Mouse (Mus musculus) intestine, postnatal 0 days (tissue): ENCODE results near the gene Micu1. TPM values are rescaled to one million over a fixed set of nuclear protein-coding genes. Genes with fewer than 3 reads are reported as not detected.
"Not testable (repeated sequence)": the region's sequence is repeated elsewhere in the genome, so short reads cannot be mapped to it uniquely, and the experiment has no call there.

ENCODE experiments used
- ATAC-seq: fragments of 200-750 bp; cut with Nextera tagmentation; 2 replicates; pipeline ENCODE4 v1.8.0; 2017; ENCODE audit warnings: mild to moderate bottlenecking, moderate TSS enrichment, moderate library complexity
- H3K27ac ChIP-seq: fragments of 300-500 bp; sonication (generic); 2 replicates; pipeline ENCODE4 v1.5.1; 2014; ENCODE audit warnings: mild to moderate bottlenecking, low read depth, low read length, moderate library complexity
- H3K27me3 ChIP-seq: fragments of 300-500 bp; sonication (generic); replicated peaks from 2 replicates; pipeline ENCODE4 v1.6.1; 2014; ENCODE audit warnings: low read length, mixed read lengths; ENCODE audit not compliant: control insufficient read depth, insufficient read depth
- H3K36me3 ChIP-seq: fragments of 300-500 bp; sonication (generic); 2 replicates; pipeline ENCODE4 v1.6.1; 2014; ENCODE audit warnings: mild to moderate bottlenecking, moderate library complexity; ENCODE audit not compliant: control insufficient read depth, insufficient read depth
- H3K4me1 ChIP-seq: fragments of 300-500 bp; sonication (generic); replicated peaks from 2 replicates; pipeline ENCODE4 v1.6.1; 2014; ENCODE audit warnings: antibody characterized with exemption, low read length, mixed read lengths; ENCODE audit not compliant: control insufficient read depth, insufficient read depth
- H3K4me2 ChIP-seq: fragments of 300-500 bp; sonication (generic); replicated peaks from 2 replicates; pipeline ENCODE4 v1.6.1; 2014; ENCODE audit warnings: low read depth, mild to moderate bottlenecking, moderate library complexity
- H3K4me3 ChIP-seq: fragments of 300-500 bp; sonication (generic); 2 replicates; pipeline ENCODE4 v1.5.1; 2014; ENCODE audit warnings: low read depth, low read length
- H3K9ac ChIP-seq: fragments of 300-500 bp; sonication (generic); 2 replicates; pipeline ENCODE4 v1.6.1; 2014; ENCODE audit warnings: mild to moderate bottlenecking, low read depth, low read length
- H3K9me3 ChIP-seq: fragments of 300-500 bp; sonication (generic); 2 replicates; pipeline ENCODE4 v1.6.1; 2016; ENCODE audit warnings: mixed run types; ENCODE audit not compliant: control insufficient read depth
- CTCF ChIP-seq: sonication (generic); IDR thresholded peaks from 2 replicates; pipeline ENCODE4 v1.5.1; 2016; ENCODE audit warnings: low read depth, mild to moderate bottlenecking, control low read depth, antibody characterized with exemption, moderate library complexity
- WGBS: fragments of 180-500 bp; shearing (Covaris S2); extraction: QIAGEN DNeasy Blood & Tissue Kit; methylation state at CpG from one replicate; pipeline ENCODE4 v1.1.7; 2014; 5-methylcytosine and 5-hydroxymethylcytosine counted together
- polyA plus RNA-seq: library from polyadenylated mRNA; unstranded; fragments of >200 nt; fragmentation: Nextera tagmentation; extraction: Ambion mirVana; gene quantifications from 2 replicates; pipeline ENCODE4 v1.2.1, GENCODE M21; 2015

Gene Micu1
- polyA plus RNA-seq, 1 experiment from 2014 or later, result 57.8 TPM

DNA sequence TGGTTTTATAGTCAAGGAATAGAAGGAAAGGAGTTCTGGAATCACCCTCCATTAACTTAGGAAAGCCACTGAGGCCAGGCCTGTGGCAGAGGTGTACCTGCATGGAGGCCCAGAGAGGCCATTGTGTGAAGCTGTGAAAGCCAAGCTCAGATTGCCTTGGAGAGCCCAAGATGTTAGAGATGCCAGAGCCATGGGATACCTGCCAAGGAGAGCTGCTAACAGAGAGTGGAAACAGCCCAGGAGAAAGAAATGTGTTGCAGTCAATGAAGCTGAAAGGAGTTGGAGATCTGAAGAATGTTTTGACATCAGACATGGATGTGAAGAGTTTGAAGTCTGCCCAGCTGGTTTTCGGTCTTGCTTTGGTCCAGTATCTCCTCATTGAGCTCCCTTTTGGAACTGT, 24.4 kb upstream of the Micu1 start:
- Histone ChIP-seq H3K9ac (no peak overlapping the region), H3K27me3 (no peaks in the 10 kb centered on the region), H3K36me3 (no peaks in the 10 kb centered on the region; the same call in 1 of the 2 replicates), H3K27ac (no peak overlapping the region), H3K9me3 (0 out of 2 replicates have a peak, but pooled peaks cover 4% of the 10 kb centered on the region), H3K4me3 (no peak overlapping the region), H3K4me2 (no peak overlapping the region), H3K4me1 (no peaks in the 10 kb centered on the region)
- no peak for ATAC-seq
- TF ChIP-seq CTCF, result no peak
- WGBS, result 92% methylated on average over 1 of the region's 1 CpGs

DNA sequence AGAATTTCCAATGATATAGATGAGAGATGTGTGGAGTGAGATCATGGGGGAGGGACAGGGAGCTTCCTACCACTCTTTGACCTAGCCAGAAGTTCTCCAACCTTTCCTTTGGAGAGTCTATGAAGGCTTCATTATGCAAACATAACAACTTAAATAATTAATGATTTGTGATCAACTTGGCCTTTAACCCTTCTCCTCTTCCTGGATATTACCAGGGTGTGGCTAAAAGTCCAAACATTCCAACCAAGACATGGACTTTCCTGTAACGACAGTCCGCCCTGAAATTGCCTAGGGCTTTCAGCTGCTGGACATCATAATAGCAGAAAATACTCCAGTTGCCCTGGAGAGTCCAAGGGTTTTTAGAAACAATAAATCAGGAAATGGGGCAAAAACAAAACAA, 23.1 kb upstream of the Micu1 start:
- H3K27me3 ChIP-seq, result no peaks in the 10 kb centered on the region
- peak; percentile 75 for ATAC-seq

DNA sequence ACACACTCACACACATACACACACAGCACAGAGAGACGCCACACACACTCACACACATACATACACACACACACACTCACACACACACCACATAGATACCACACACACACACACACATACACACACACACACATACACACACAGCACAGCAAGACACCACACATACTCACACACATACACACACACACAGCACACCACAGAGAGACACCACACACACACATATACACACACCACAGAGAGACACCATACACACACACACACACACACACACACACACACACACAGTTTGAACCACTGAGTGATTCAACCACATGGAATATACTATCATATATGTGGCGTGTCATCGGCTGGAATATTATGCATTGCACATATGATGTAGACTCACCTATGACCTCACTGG, 16.7 kb upstream of the Micu1 start:
- H3K4me1 ChIP-seq, H3K9ac ChIP-seq, H3K4me3 ChIP-seq, H3K36me3 ChIP-seq, H3K27ac ChIP-seq, H3K4me2 ChIP-seq, H3K9me3 ChIP-seq, H3K27me3 ChIP-seq: not testable (repeated sequence)
- 0 out of 2 replicates have a peak, but pooled peaks have one; percentile 14 for ATAC-seq
- 89% methylated on average over 3 of the region's 3 CpGs for WGBS

More for the DNA sequence above, 23.1 kb upstream of the Micu1 start:
- no peaks in the 10 kb centered on the region; the same call in 1 of the 2 replicates for H3K36me3 ChIP-seq
- no peak overlapping the region for H3K9ac ChIP-seq
- H3K9me3 ChIP-seq, result 0 out of 2 replicates have a peak, but pooled peaks cover 4% of the 10 kb centered on the region
- 0 out of 2 replicates have a peak overlapping the region, but pooled peaks have one; percentile 27 for H3K4me2 ChIP-seq
- H3K4me3 ChIP-seq, result no peak overlapping the region
- H3K4me1 ChIP-seq, result no peaks in the 10 kb centered on the region
- TF ChIP-seq CTCF, result no peak
- 32% methylated on average over 2 of the region's 2 CpGs for WGBS
- H3K27ac ChIP-seq, result peak overlapping the region; percentile 50; the same call in 1 of the 2 replicates

DNA sequence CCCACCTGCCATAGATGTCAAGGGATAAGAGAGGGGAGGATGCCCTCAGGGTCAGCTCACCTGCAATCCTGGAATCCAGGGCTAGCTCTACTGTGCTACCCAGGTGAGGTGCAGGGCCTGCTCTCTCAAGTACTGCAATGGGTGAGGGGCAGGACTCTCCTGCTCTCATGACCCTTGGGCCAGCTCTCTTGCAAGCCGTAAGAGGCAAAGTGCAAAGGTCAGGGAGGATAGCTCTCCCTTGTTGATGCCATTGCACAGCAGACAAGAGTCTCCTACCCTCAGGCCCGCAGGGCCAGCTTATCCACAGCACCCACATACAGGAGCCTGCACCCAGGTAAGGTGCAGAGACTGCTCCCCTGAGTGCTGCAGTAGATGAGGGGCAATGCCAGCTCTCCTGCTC, 15.2 kb upstream of the Micu1 start:
- Histone ChIP-seq H3K27me3 (no peaks in the 10 kb centered on the region), H3K9me3 (0 out of 2 replicates have a peak, but pooled peaks cover 4% of the 10 kb centered on the region), H3K4me3 (no peak overlapping the region), H3K27ac (no peak overlapping the region), H3K36me3 (no peaks in the 10 kb centered on the region), H3K4me2 (no peak overlapping the region), H3K9ac (no peak overlapping the region), H3K4me1 (no peaks in the 10 kb centered on the region)
- peak; percentile 35 for ATAC-seq
- no peak for TF ChIP-seq CTCF
- WGBS, result 37% methylated on average over 2 of the region's 2 CpGs

DNA sequence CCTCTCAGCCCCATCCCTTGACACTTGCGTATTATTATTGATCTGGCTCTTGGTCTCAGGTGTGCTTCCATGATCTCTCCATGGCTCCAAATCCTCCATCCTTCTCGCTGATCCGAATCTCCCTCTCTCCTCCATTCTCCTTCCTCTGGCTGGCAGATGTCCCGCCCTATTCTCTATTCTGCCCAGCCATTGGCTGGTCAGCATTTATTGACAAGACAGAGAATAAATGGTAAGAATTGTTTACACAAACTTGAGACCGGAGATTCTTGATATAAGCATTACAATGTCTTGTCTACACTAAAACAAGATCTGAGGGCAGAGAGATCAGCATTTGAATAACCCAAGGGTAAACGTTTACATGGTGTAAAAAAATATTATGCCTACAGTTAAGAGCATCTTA, 12.4 kb upstream of the Micu1 start:
- TF ChIP-seq CTCF, result no peak
- H3K36me3 ChIP-seq, result no peaks in the 10 kb centered on the region
- whole genome bisulfite sequencing, result 59% methylated on average over 6 of the region's 6 CpGs

DNA sequence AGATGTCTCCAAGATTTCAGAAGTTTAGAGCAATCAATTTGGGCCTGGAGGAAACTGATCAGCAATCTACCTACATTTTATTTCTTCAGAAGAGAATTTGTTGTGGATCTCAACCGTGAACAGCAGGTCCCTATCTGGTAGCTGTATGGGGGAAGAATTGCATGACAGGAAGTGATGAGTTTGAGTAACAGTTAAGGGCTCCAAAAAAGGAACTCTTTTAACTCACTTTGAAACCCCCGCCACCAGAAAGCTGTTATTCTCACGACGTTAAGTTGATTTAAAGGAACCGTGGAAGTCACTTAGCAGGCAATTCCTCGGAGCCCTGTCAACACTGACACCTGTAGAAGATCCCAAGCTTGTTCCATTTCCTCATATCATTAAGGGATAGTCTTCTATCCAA, 9.8 kb upstream of the Micu1 start:
- Histone ChIP-seq H3K4me1 (no peaks in the 10 kb centered on the region), H3K27me3 (no peaks in the 10 kb centered on the region), H3K4me2 (no peak overlapping the region), H3K27ac (no peak overlapping the region), H3K4me3 (no peak overlapping the region), H3K36me3 (no peaks in the 10 kb centered on the region), H3K9ac (no peak overlapping the region), H3K9me3 (no peaks in the 10 kb centered on the region)
- no peak for ATAC-seq
- WGBS, result 63% methylated on average over 6 of the region's 6 CpGs
- no peak for TF ChIP-seq CTCF

More for the DNA sequence above, 12.4 kb upstream of the Micu1 start:
- ATAC-seq, result no peak
- no peak overlapping the region for H3K4me2 ChIP-seq
- H3K4me1 ChIP-seq, result no peaks in the 10 kb centered on the region
- no peak overlapping the region for H3K9ac ChIP-seq
- no peak overlapping the region for H3K4me3 ChIP-seq
- H3K27me3 ChIP-seq, result no peaks in the 10 kb centered on the region
- no peaks in the 10 kb centered on the region for H3K9me3 ChIP-seq
- no peak overlapping the region for H3K27ac ChIP-seq

DNA sequence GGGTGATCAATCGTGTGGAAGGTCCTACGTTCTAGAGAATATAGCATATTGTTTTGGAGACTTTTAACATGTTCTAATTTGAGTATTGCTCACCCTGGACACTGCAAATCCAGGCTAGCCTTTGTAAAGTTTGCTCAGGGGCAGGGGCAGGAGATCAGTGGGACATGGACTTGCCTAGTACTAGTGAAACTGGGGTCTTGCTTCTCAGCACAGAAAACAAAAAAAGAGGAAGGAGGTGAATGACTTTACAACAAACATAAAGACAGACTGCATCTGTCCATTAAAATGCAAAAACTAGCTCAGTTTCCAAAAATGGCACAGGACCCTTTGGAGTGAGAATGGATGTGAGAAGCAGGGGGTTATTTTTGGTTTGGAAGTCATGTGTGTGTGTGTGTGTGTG, 8.2 kb upstream of the Micu1 start:
- Histone ChIP-seq H3K27ac (no peak overlapping the region), H3K9me3 (no peaks in the 10 kb centered on the region)

More for the DNA sequence above, 8.2 kb upstream of the Micu1 start:
- Histone ChIP-seq H3K36me3 (no peaks in the 10 kb centered on the region), H3K27me3 (no peaks in the 10 kb centered on the region), H3K4me2 (no peak overlapping the region), H3K9ac (no peak overlapping the region), H3K4me1 (no peaks in the 10 kb centered on the region), H3K4me3 (no peak overlapping the region)
- ATAC-seq, result no peak
- WGBS, result 78% methylated on average over 2 of the region's 2 CpGs
- TF ChIP-seq CTCF, result no peak
